Mouse (Mus musculus) urinary bladder, postnatal 25 days (tissue): ENCODE results near the gene Ncoa1.

Experiments
- DNase-seq: peaks from one replicate; pipeline ENCODE4 v3.0.0; 2022; ENCODE audit warnings: low spot score

Ncoa1 gene

GRCm38 (mm10) chr12:4211174-4211573 lies 265.8 kb downstream of the Ncoa1 start:
- DNase-seq = no peak

GRCm38 (mm10) chr12:4209196-4209595 lies 267.8 kb downstream of the Ncoa1 start:
- DNase-seq = no peak

GRCm38 (mm10) chr12:4208405-4209133 lies 268.4 kb downstream of the Ncoa1 start:
- peak; percentile 38 for DNase-seq

- no peak for DNase-seq
These were observed 270.9 kb downstream of the Ncoa1 start for GRCm38 (mm10) chr12:4206106-4206505.

GRCm38 (mm10) chr12:4202206-4202605 lies 274.8 kb downstream of the Ncoa1 start:
- DNase-seq = no peak

GRCm38 (mm10) chr12:4201454-4202200 lies 275.4 kb downstream of the Ncoa1 start:
- DNase-seq = no peak

GRCm38 (mm10) chr12:4199271-4199670 lies 277.7 kb downstream of the Ncoa1 start:
- no peak for DNase-seq

- no peak for DNase-seq
These were observed 278.3 kb downstream of the Ncoa1 start for GRCm38 (mm10) chr12:4198702-4199101.
